Mouse (Mus musculus): Measurements from ENCODE around the gene St6galnac5. TPM values are rescaled to one million over a fixed set of nuclear protein-coding genes. Genes with fewer than 3 reads are reported as not detected.

The St6galnac5 gene
- total and polyA plus RNA-seq, 3 experiments: 0.33 TPM; not detected in 2

GRCm38 (mm10) chr3:152956038-152956437 lies 26.0 kb downstream of the St6galnac5 start:
- H3K4me3 ChIP-seq (ENCODE audit: low read depth, low read length): no peak overlapping the region
- DNase-seq (ENCODE audit: low spot score): no peak
- ATAC-seq (ENCODE audit: extremely low read depth, insufficient number of reproducible peaks, low FRiP score, poor library complexity, severe bottlenecking): no peak
- H3K27me3 ChIP-seq (ENCODE audit: insufficient read depth, low read length): 0 out of 2 replicates have a peak, but pooled peaks cover 4% of the 10 kb centered on the region
- TF ChIP-seq CTCF (IDR thresholded peaks at IDR 0.05; ENCODE audit: low read depth, low read length) (no peak), GATA1 (IDR thresholded peaks at IDR 0.05; ENCODE audit: borderline replicate concordance, low read length) (no peak), GATA2 (IDR thresholded peaks at IDR 0.05; ENCODE audit: borderline replicate concordance, low read depth, low read length) (no peak)
- H3K9me3 ChIP-seq (replicated peaks): no peaks in the 10 kb centered on the region
- H3K36me3 ChIP-seq (replicated peaks): no peaks in the 10 kb centered on the region
- H3K4me1 ChIP-seq (ENCODE audit: insufficient read depth, low read depth, low read length): no peaks in the 10 kb centered on the region

DNA sequence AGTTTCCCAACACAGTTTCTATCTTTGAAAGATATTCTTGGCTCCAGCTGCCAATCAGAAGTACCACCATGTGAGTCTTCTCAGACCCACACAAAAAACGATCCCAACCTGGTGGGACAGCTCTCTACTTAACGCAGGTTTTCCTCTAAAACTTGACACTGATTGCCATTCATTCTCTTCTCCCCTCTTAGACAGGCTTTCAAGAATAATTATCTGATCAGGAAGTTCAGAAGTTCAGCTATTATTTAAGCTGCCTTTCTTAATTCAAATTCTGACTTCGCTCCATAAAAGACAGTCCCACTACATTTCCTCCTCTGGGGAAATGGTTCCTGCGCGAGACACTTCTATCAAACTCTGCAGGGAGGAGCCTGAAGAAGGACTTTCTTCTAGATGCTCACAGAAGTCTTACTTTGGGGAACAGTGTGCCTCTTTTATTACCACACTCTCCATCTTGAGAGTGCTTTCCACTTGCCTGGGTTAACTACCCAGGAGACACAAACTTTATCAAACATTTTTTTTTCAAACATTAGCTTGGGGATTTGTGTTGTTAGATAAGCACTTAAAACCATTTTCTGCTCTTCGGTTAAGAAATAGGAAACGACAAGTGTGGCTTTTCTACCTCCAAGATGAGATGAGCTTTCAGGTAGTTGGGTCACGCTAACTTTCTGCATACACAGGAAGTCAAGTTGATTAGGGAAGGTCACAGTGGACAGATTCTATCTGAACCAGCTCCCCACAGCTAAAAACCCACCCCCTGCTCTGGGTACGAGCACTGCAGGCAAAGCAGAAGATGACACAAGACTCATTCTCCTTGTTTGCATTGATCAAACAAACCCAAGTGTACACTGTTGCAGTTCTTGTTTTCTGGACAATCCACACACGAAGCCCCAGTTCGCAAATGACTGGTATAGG lies 30.2 kb downstream of the St6galnac5 start:
- Histone ChIP-seq H3K9me3 (replicated peaks) (no peaks in the 10 kb centered on the region), H3K4me1 (ENCODE audit: insufficient read depth, low read depth, low read length) (no peaks in the 10 kb centered on the region), H3K27me3 (ENCODE audit: insufficient read depth, low read length) (no peaks in the 10 kb centered on the region), H3K36me3 (replicated peaks) (no peaks in the 10 kb centered on the region), H3K4me3 (ENCODE audit: low read depth, low read length) (no peak overlapping the region)
- DNase-seq (ENCODE audit: low spot score) (no peak), ATAC-seq (ENCODE audit: extremely low read depth, insufficient number of reproducible peaks, low FRiP score, poor library complexity, severe bottlenecking) (no peak)
- TF ChIP-seq GATA2 (IDR thresholded peaks at IDR 0.05; ENCODE audit: borderline replicate concordance, low read depth, low read length) (no peak), TAL1 (conservative IDR thresholded peaks at IDR 0.05; ENCODE audit: low read depth, low read length) (no peak), POLR2AphosphoS5 (IDR thresholded peaks at IDR 0.05; ENCODE audit: insufficient replicate concordance, low read depth, low read length) (no peak), GATA1 (IDR thresholded peaks at IDR 0.05; ENCODE audit: borderline replicate concordance, low read length) (no peak), CTCF (IDR thresholded peaks at IDR 0.05; ENCODE audit: low read depth, low read length) (no peak)

DNA sequence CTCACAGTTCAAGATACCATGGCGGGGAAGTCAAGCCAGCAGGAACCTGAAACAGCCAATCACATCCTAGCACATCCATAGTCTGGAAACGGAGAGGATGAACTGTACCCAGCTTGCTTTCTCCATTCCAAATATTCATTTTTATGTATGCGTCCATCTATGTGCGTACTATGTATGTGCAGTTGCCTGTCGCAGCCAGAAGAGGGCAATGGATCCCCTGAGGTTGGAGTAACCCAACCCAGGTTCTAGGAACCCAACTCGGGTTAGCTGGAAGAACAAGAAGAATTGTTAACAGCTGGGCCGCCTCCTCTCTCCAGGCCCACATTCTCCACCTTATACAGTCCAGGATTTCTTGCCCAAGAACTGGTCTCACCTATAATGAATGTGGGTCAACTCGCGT lies 31.1 kb downstream of the St6galnac5 start:
- H3K27me3 ChIP-seq (ENCODE audit: insufficient read depth, low read length): no peaks in the 10 kb centered on the region
- TF ChIP-seq GATA1 (IDR thresholded peaks at IDR 0.05; ENCODE audit: borderline replicate concordance, low read length) (no peak), CTCF (IDR thresholded peaks at IDR 0.05; ENCODE audit: low read depth, low read length) (no peak), POLR2AphosphoS5 (IDR thresholded peaks at IDR 0.05; ENCODE audit: insufficient replicate concordance, low read depth, low read length) (no peak), GATA2 (IDR thresholded peaks at IDR 0.05; ENCODE audit: borderline replicate concordance, low read depth, low read length) (no peak), TAL1 (conservative IDR thresholded peaks at IDR 0.05; ENCODE audit: low read depth, low read length) (no peak)
- no peak for DNase-seq (ENCODE audit: low spot score)
- H3K9me3 ChIP-seq (replicated peaks): no peaks in the 10 kb centered on the region
- ATAC-seq (ENCODE audit: extremely low read depth, insufficient number of reproducible peaks, low FRiP score, poor library complexity, severe bottlenecking): no peak
- no peaks in the 10 kb centered on the region for H3K36me3 ChIP-seq (replicated peaks)
- H3K4me1 ChIP-seq (ENCODE audit: insufficient read depth, low read depth, low read length): no peaks in the 10 kb centered on the region
- H3K4me3 ChIP-seq (ENCODE audit: low read depth, low read length): no peak overlapping the region

GRCm38 (mm10) chr3:152950299-152950698 lies 31.7 kb downstream of the St6galnac5 start:
- no peaks in the 10 kb centered on the region for H3K4me1 ChIP-seq (ENCODE audit: insufficient read depth, low read depth, low read length)
- ATAC-seq (ENCODE audit: extremely low read depth, insufficient number of reproducible peaks, low FRiP score, poor library complexity, severe bottlenecking): no peak

GRCm38 (mm10) chr3:152949233-152949777 lies 32.7 kb downstream of the St6galnac5 start:
- no peak for TF ChIP-seq POLR2AphosphoS5 (IDR thresholded peaks at IDR 0.05; ENCODE audit: insufficient replicate concordance, low read depth, low read length)
- TF ChIP-seq CTCF (IDR thresholded peaks at IDR 0.05; ENCODE audit: low read depth, low read length): no peak
- TF ChIP-seq GATA2 (IDR thresholded peaks at IDR 0.05; ENCODE audit: borderline replicate concordance, low read depth, low read length): no peak
- no peak for TF ChIP-seq GATA1 (IDR thresholded peaks at IDR 0.05; ENCODE audit: borderline replicate concordance, low read length)
- TF ChIP-seq TAL1 (conservative IDR thresholded peaks at IDR 0.05; ENCODE audit: low read depth, low read length): no peak
- DNase-seq (ENCODE audit: low spot score): no peak
- no peaks in the 10 kb centered on the region for H3K4me1 ChIP-seq (ENCODE audit: insufficient read depth, low read depth, low read length)
- no peaks in the 10 kb centered on the region; the same call in 1 of the 2 replicates for H3K27me3 ChIP-seq (ENCODE audit: insufficient read depth, low read length)
- no peak for ATAC-seq (ENCODE audit: extremely low read depth, insufficient number of reproducible peaks, low FRiP score, poor library complexity, severe bottlenecking)
- H3K9me3 ChIP-seq (replicated peaks): no peaks in the 10 kb centered on the region
- no peaks in the 10 kb centered on the region for H3K36me3 ChIP-seq (replicated peaks)
- H3K4me3 ChIP-seq (ENCODE audit: low read depth, low read length): no peak overlapping the region

More at GRCm38 (mm10) chr3:152950299-152950698, 31.7 kb downstream of the St6galnac5 start:
- Histone ChIP-seq H3K27me3 (ENCODE audit: insufficient read depth, low read length) (no peaks in the 10 kb centered on the region), H3K4me3 (ENCODE audit: low read depth, low read length) (no peak overlapping the region), H3K36me3 (replicated peaks) (no peaks in the 10 kb centered on the region), H3K9me3 (replicated peaks) (no peaks in the 10 kb centered on the region)
- TF ChIP-seq POLR2AphosphoS5 (IDR thresholded peaks at IDR 0.05; ENCODE audit: insufficient replicate concordance, low read depth, low read length) (no peak), GATA1 (IDR thresholded peaks at IDR 0.05; ENCODE audit: borderline replicate concordance, low read length) (no peak), TAL1 (conservative IDR thresholded peaks at IDR 0.05; ENCODE audit: low read depth, low read length) (no peak), GATA2 (IDR thresholded peaks at IDR 0.05; ENCODE audit: borderline replicate concordance, low read depth, low read length) (no peak), CTCF (IDR thresholded peaks at IDR 0.05; ENCODE audit: low read depth, low read length) (no peak)
- no peak for DNase-seq (ENCODE audit: low spot score)

GRCm38 (mm10) chr3:152948556-152948955 lies 33.5 kb downstream of the St6galnac5 start:
- no peaks in the 10 kb centered on the region; the same call in 1 of the 2 replicates for H3K27me3 ChIP-seq (ENCODE audit: insufficient read depth, low read length)
- TF ChIP-seq GATA2 (IDR thresholded peaks at IDR 0.05; ENCODE audit: borderline replicate concordance, low read depth, low read length): no peak
- no peak for ATAC-seq (ENCODE audit: extremely low read depth, insufficient number of reproducible peaks, low FRiP score, poor library complexity, severe bottlenecking)
- DNase-seq (ENCODE audit: low spot score): no peak
- no peak overlapping the region for H3K4me3 ChIP-seq (ENCODE audit: low read depth, low read length)
- no peaks in the 10 kb centered on the region for H3K4me1 ChIP-seq (ENCODE audit: insufficient read depth, low read depth, low read length)
- no peaks in the 10 kb centered on the region for H3K36me3 ChIP-seq (replicated peaks)
- H3K9me3 ChIP-seq (replicated peaks): no peaks in the 10 kb centered on the region

Measured in G1E (cell line).